Mouse (Mus musculus): ENCODE data around the gene Hhatl. TPM values are rescaled to one million over a fixed set of nuclear protein-coding genes. Genes with fewer than 3 reads are reported as not detected.

The Hhatl gene
- polyA plus RNA-seq, 1 experiment from 2014 or later, result not detected

GRCm38 (mm10) chr9:121762761-121763160 lies 29.5 kb downstream of the Hhatl start:
- H3K4me2 ChIP-seq (ENCODE audit: low read depth, low read length), result no peak overlapping the region
- ATAC-seq, result no peak
- no peak overlapping the region for H3K4me3 ChIP-seq (ENCODE audit: low read depth, low read length)
- WGBS (ENCODE audit: insufficient replicate concordance), result 84% methylated on average over 25 of the region's 25 CpGs
- TF ChIP-seq CTCF (IDR thresholded peaks at IDR 0.05; ENCODE audit: low read depth) (no peak), EP300 (IDR thresholded peaks at IDR 0.05; ENCODE audit: low read depth) (no peak)
- no peak for DNase-seq
- H3K9ac ChIP-seq (replicated peaks), result no peak overlapping the region
- H3K27me3 ChIP-seq (ENCODE audit: insufficient read depth, low read length), result peaks cover 22% of the 10 kb centered on the region
- H3K27ac ChIP-seq (ENCODE audit: low read depth), result no peak overlapping the region
- H3K36me3 ChIP-seq (replicated peaks; ENCODE audit: insufficient read depth, low read length), result no peaks in the 10 kb centered on the region
- peaks cover 13% of the 10 kb centered on the region for H3K4me1 ChIP-seq (ENCODE audit: insufficient read depth)
- H3K9me3 ChIP-seq (ENCODE audit: low read length), result no peaks in the 10 kb centered on the region

- ATAC-seq (no peak), DNase-seq (no peak)
- WGBS (ENCODE audit: insufficient replicate concordance), result 89% methylated on average over 10 of the region's 10 CpGs
- Histone ChIP-seq H3K9me3 (ENCODE audit: low read length) (no peaks in the 10 kb centered on the region), H3K27ac (ENCODE audit: low read depth) (no peak overlapping the region), H3K4me2 (ENCODE audit: low read depth, low read length) (no peak overlapping the region), H3K4me1 (ENCODE audit: insufficient read depth) (peaks cover 13% of the 10 kb centered on the region), H3K36me3 (replicated peaks; ENCODE audit: insufficient read depth, low read length) (no peaks in the 10 kb centered on the region), H3K27me3 (ENCODE audit: insufficient read depth, low read length) (peaks cover 22% of the 10 kb centered on the region), H3K4me3 (ENCODE audit: low read depth, low read length) (no peak overlapping the region), H3K9ac (replicated peaks) (no peak overlapping the region)
- TF ChIP-seq EP300 (IDR thresholded peaks at IDR 0.05; ENCODE audit: low read depth) (no peak), CTCF (IDR thresholded peaks at IDR 0.05; ENCODE audit: low read depth) (no peak)
Observed at GRCm38 (mm10) chr9:121762248-121762647, 30.1 kb downstream of the Hhatl start.

GRCm38 (mm10) chr9:121761787-121762186 lies 30.5 kb downstream of the Hhatl start:
- Histone ChIP-seq H3K36me3 (replicated peaks; ENCODE audit: insufficient read depth, low read length) (peaks cover 2% of the 10 kb centered on the region; the same call in 1 of the 2 replicates), H3K27ac (ENCODE audit: low read depth) (no peak overlapping the region), H3K27me3 (ENCODE audit: insufficient read depth, low read length) (peaks cover 22% of the 10 kb centered on the region), H3K4me2 (ENCODE audit: low read depth, low read length) (no peak overlapping the region), H3K9me3 (ENCODE audit: low read length) (no peaks in the 10 kb centered on the region), H3K9ac (replicated peaks) (no peak overlapping the region), H3K4me1 (ENCODE audit: insufficient read depth) (peaks cover 13% of the 10 kb centered on the region), H3K4me3 (ENCODE audit: low read depth, low read length) (no peak overlapping the region)
- DNase-seq (no peak), ATAC-seq (no peak)
- TF ChIP-seq EP300 (IDR thresholded peaks at IDR 0.05; ENCODE audit: low read depth) (no peak), CTCF (IDR thresholded peaks at IDR 0.05; ENCODE audit: low read depth) (no peak)
- WGBS (ENCODE audit: insufficient replicate concordance), result 78% methylated on average over 8 of the region's 8 CpGs

GRCm38 (mm10) chr9:121761091-121761665 lies 31.1 kb downstream of the Hhatl start:
- H3K4me3 ChIP-seq (ENCODE audit: low read depth, low read length), result no peak overlapping the region

GRCm38 (mm10) chr9:121760271-121761090 lies 31.8 kb downstream of the Hhatl start:
- Histone ChIP-seq H3K9me3 (ENCODE audit: low read length) (no peaks in the 10 kb centered on the region), H3K27ac (ENCODE audit: low read depth) (peak overlapping the region; percentile 22; the same call in 1 of the 2 replicates), H3K27me3 (ENCODE audit: insufficient read depth, low read length) (peaks cover 22% of the 10 kb centered on the region), H3K4me3 (ENCODE audit: low read depth, low read length) (peak overlapping the region; percentile 60), H3K4me1 (ENCODE audit: insufficient read depth) (peaks cover 13% of the 10 kb centered on the region), H3K9ac (replicated peaks) (peak overlapping the region; percentile 62), H3K4me2 (ENCODE audit: low read depth, low read length) (peak overlapping the region; percentile 94), H3K36me3 (replicated peaks; ENCODE audit: insufficient read depth, low read length) (peaks cover 12% of the 10 kb centered on the region)
- DNase-seq (peak; percentile 51), ATAC-seq (peak; percentile 26)
- TF ChIP-seq CTCF (IDR thresholded peaks at IDR 0.05; ENCODE audit: low read depth), result no peak
- TF ChIP-seq EP300 (IDR thresholded peaks at IDR 0.05; ENCODE audit: low read depth), result no peak
- WGBS (ENCODE audit: insufficient replicate concordance), result 3% methylated on average over 40 of the region's 43 CpGs

More at GRCm38 (mm10) chr9:121761091-121761665, 31.1 kb downstream of the Hhatl start:
- Histone ChIP-seq H3K4me1 (ENCODE audit: insufficient read depth) (peaks cover 13% of the 10 kb centered on the region), H3K27ac (ENCODE audit: low read depth) (no peak overlapping the region), H3K4me2 (ENCODE audit: low read depth, low read length) (no peak overlapping the region), H3K9me3 (ENCODE audit: low read length) (no peaks in the 10 kb centered on the region), H3K9ac (replicated peaks) (no peak overlapping the region), H3K27me3 (ENCODE audit: insufficient read depth, low read length) (peaks cover 22% of the 10 kb centered on the region), H3K36me3 (replicated peaks; ENCODE audit: insufficient read depth, low read length) (peaks cover 5% of the 10 kb centered on the region)
- no peak for DNase-seq
- ATAC-seq, result no peak
- TF ChIP-seq EP300 (IDR thresholded peaks at IDR 0.05; ENCODE audit: low read depth), result no peak
- no peak for TF ChIP-seq CTCF (IDR thresholded peaks at IDR 0.05; ENCODE audit: low read depth)
- 65% methylated on average over 10 of the region's 10 CpGs for WGBS (ENCODE audit: insufficient replicate concordance)

Measured in liver, postnatal 0 days (tissue).